Mouse (Mus musculus): ENCODE measurements around the gene Tarm1.

Gene Tarm1

DNA sequence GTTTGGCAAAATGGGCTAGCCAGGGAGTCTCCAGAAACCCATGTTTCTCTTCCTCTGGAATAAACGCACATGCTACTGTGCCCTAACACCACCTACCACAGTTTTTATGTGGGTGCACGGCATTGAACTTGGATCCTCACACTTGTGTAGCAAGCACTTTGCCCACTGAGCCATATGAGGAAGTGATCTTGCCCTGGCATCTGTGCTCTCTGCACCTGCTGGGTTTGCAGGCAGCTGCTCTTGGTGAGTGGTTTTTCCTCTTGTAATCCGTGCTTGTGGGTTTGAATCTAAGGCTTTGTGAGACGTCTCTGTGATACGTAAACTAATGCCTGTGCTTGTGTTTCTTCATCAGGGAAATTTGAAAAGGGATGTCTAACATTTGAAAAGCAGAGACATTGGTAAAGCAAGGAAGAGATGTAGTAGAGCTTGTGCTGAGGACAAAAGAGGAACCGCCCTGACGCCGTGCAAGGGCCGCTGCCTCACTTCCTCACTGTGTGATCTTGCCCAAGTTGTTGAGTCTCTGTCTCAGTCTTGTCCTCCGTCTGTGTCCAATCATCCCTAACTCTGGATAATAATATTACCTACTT lies 59.9 kb downstream of the Tarm1 start:
- no peak for DNase-seq (ENCODE audit: low read depth, low spot score)

DNA sequence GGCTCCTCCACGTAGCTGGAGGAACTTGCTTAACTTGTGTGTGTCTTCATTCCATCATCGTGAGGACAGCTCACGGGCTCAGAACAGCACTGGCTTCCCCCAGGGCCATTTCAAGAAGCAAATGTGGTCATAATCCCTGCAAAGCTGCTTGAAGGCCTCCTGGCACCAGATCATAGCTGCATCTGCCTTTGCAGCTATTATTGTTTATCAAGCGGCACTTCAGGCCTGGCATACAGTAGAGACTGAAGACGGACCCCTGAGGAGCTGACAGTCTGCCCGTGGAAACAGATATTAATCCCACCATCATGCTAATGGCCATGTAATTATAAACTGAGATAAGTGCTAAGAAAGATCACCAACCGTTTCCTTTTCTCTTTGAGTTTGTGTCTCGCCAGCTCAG lies 61.9 kb downstream of the Tarm1 start:
- no peak for DNase-seq (ENCODE audit: low read depth, low spot score)

DNA sequence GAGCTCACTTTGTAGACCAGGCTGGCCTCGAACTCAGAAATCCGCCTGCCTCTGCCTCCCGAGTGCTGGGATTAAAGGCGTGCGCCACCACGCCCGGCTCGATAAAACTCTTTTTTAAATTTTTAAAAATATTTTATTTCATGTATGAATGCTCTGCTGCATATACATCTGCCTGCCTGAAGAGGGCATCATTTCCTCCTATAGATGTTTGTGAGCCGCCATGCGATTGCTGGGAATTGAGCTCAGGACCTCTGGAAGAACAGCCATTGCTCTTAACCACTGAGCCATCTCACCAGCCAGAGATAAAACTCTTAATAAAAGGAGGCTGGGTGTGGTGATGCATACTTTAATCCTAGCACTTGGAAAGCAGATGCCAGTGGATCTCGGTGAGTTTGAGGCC lies 62.4 kb downstream of the Tarm1 start:
- DNase-seq (ENCODE audit: low read depth, low spot score) = no peak

DNA sequence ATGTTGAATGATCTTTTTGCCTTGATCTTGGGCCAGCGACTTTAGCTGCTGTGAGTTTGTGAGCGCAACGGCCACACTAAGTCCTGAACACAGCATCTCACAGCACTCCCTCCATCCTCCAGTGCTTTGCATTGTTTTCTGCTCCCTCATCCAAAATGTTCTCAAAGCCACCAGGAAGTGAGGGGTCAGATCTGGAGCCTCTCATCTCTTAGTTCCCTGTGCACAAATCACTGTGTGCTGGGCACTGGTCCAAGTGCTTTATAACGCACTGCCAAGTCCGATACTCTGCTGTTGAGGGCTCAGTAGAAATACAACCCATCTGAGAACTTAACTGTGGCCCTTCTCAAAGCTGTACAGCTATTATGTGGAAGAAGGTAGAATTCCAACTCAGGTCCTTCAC lies 64.5 kb downstream of the Tarm1 start:
- no peak for DNase-seq (ENCODE audit: low read depth, low spot score)

Data from brain, adult 2 months (tissue).